Mouse (Mus musculus): ENCODE data around the gene Hmga1b. TPM values are rescaled to one million over a fixed set of nuclear protein-coding genes. Genes with fewer than 3 reads are reported as not detected.
"Not testable (repeated sequence)": the region's sequence is repeated elsewhere in the genome, so short reads cannot be mapped to it uniquely, and the experiment has no call there.

Hmga1b gene
- polyA plus RNA-seq, 1 experiment, result 1.9 TPM

DNA sequence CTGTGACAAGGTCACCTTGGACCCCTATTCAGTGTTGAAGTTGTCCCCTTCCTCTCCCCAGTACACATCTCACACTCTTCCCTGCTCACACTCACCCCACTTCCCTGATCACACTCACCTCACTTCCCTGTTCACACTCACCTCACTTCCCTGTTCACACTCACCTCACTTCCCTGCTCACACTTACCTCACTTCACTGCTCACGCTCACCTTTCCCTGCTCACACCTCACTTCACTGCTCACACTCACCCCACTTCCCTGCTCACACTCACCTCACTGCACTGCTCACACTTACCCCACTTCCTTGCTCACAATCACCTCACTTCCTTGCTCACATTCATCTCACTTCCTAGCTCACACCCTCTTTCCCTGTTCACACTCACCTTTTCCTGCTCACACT, 31.2 kb upstream of the Hmga1b start:
- 92% methylated on average over 1 of the region's 1 CpGs for WGBS
- DNase-seq (ENCODE audit: low read depth, low spot score), result no peak

DNA sequence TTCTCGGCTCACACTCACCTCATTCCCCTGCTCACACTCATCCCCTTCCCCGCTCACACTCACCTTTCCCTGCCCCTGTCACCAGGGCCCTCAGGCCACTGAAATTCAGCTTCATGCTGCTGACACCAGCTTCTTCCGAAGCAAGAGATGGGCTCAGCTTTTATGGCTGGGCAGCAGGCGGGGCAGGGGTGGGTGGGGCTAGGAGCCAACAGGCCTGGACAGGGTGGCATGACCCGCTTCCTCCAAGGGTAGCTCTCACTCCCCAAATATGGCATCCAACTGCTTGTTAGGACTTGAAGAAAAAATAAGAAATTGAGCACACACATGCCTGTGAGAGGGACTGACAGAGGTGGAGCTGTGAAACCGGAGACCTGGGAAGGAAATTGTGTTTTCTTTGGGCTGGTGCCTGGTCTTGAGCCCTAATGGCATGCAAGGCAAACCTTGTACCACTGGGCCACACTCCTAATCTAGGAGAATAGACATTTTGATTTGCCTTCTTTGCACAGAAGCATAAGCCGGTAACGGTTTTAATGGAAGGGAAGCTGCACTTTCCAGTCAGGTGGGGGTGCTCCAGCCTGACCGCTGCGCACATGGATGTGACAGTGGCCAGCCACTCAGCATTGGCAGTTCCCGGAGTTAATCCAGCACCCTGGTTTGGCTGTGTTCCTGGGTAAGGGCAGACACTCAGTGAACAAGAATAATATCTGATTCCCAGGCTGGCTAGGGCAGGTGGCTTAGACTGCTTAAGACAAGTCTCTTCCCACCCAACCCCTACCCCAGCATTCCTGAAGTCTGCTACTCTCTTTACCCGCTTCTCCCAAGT, 30.5 kb upstream of the Hmga1b start, which contains the start of gene Cbr2:
Cbr2 (minus strand) TSS at position 257 of the 823 bp plus-strand sequence.
- 61% methylated on average over 12 of the region's 12 CpGs for WGBS
- DNase-seq (ENCODE audit: low read depth, low spot score), result no peak

GRCm38 (mm10) chr11:120733521-120733920, 29.1 kb upstream of the Hmga1b start:
- 18% methylated on average over 6 of the region's 6 CpGs for WGBS

DNA sequence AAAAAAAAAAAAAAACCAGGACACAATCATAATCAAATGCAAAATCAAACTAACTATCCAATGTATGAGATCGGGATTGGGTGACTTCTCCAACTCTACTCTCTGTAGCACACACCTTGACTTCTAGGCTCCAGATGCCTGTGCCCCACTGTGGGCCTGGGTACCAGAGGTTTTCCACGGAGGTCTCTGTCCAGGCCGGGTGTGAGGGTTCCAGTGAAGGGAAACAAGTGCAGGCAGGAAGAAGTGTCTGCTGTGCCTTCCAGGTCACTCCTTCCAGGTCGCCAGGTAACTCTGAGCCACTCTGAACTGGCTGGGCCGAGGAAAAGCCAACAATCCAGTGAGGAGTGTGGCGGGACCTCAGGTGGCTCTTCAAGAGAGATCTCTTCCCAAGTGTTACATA, 26.2 kb upstream of the Hmga1b start:
- no peak for DNase-seq (ENCODE audit: low read depth, low spot score)
- 78% methylated on average over 6 of the region's 6 CpGs for WGBS

More at GRCm38 (mm10) chr11:120733521-120733920, 29.1 kb upstream of the Hmga1b start:
- peak; percentile 72 for DNase-seq (ENCODE audit: low read depth, low spot score)

- no peak for DNase-seq (ENCODE audit: low read depth, low spot score)
- WGBS, result 84% methylated on average over 5 of the region's 5 CpGs
Measured at GRCm38 (mm10) chr11:120740981-120741380, 21.6 kb upstream of the Hmga1b start.

GRCm38 (mm10) chr11:120744121-120744701, 18.4 kb upstream of the Hmga1b start:
- WGBS, result 33% methylated on average over 7 of the region's 7 CpGs
- no peak for DNase-seq (ENCODE audit: low read depth, low spot score)

- DNase-seq (ENCODE audit: low read depth, low spot score), result no peak
- WGBS, result 19% methylated on average over 4 of the region's 4 CpGs
Measured at GRCm38 (mm10) chr11:120747974-120748373, 14.6 kb upstream of the Hmga1b start.

DNA sequence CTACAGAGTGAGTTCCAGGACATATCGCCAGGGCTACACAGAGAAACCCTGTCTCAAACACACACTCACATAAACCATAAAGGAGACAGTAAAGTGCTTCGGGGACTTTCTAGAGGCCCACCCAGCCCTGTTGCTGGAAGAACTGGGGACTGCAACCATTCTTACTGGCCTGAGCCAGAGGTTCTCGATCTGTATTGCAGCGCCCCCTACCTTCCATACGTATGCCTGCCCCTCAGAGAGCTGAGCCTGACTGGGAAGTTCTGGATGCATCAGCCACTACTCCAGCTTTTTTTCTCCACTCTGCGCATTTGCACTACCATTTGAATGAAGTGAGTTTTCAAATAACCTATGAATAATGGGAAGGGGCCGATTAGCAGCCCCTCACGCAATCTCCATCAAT, 13.2 kb upstream of the Hmga1b start:
- DNase-seq (ENCODE audit: low read depth, low spot score), result no peak
- 67% methylated on average over 8 of the region's 8 CpGs for WGBS

DNA sequence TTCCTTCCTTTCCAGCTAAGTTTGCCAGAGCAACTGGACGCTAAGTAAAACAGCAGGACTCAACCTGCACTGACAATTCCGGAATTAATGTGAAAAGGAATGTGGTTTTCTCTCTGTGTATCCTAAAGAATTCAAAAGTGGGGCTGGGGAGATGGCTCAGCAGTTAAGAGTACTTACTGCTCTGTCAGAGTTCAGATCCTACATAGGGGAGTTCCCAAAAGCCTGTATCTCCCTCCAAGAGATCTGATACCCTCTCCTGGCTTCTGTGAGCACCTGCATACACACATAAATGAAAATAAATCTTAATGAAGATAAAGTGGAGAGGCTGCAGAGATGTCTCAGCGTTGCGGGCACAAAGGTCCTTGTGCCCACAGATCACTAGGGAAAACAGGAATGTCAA, 11.0 kb upstream of the Hmga1b start:
- DNase-seq (ENCODE audit: low read depth, low spot score), result no peak
- 61% methylated on average over 4 of the region's 4 CpGs for WGBS

- DNase-seq (ENCODE audit: low read depth, low spot score), result no peak
- WGBS, result 82% methylated on average over 9 of the region's 9 CpGs
Measured at GRCm38 (mm10) chr11:120760236-120760635, 2.4 kb upstream of the Hmga1b start.

DNA sequence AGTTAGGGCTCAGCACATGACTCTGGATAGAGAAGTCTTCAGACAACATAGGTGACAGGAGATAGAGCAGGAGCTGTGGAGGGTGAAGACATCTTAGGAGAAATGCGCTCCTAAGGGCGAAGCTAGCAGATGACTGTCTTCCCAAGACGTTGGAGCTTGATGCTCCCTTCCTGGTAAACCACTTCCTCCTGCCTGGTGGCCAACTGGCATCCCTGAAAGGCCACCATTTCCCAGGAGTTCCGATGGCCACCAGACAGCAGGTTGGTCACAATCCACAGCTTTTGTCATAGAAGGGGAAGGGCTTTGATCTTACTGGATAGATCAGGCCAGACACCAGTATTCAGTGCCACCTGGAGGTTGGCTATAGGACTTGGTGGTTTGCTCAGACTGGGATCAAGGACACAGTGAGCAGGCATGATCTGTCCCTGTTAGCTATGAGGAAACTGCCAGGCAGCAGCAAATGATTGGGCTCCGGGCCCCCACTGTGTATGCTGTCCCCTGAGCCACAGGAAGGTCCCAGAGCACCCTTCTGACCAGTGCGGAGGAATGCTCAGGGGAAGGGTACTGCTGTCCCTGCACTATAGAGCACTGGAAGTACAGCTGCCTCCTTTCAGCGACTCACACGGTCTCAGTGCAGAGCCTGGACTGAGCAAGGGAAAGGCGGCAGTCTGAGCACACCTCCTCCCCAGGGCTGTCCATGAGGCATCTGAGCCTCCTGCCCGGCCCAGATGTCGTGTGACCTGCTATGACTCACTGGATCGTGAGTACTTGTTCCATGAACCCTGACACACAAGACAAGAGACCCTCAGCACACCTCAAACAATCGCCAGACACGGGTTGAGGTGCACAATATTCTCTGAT, 553 bp upstream of the Hmga1b start:
- DNase-seq (ENCODE audit: low read depth, low spot score), result no peak
- 45% methylated on average over 14 of the region's 14 CpGs for WGBS

- not testable (repeated sequence) for DNase-seq (ENCODE audit: low read depth, low spot score)
- 12% methylated on average over 11 of the region's 23 CpGs for WGBS
Measured at GRCm38 (mm10) chr11:120763121-120763999, 766 bp downstream of the Hmga1b start.

- not testable (repeated sequence) for DNase-seq (ENCODE audit: low read depth, low spot score)
- WGBS, result 85% methylated on average over 5 of the region's 7 CpGs
Measured at GRCm38 (mm10) chr11:120767023-120767422, 4.4 kb downstream of the Hmga1b start.

GRCm38 (mm10) chr11:120768206-120768605, 5.6 kb downstream of the Hmga1b start:
- 29% methylated on average over 1 of the region's 1 CpGs for WGBS
- peak; percentile 72 for DNase-seq (ENCODE audit: low read depth, low spot score)

DNA sequence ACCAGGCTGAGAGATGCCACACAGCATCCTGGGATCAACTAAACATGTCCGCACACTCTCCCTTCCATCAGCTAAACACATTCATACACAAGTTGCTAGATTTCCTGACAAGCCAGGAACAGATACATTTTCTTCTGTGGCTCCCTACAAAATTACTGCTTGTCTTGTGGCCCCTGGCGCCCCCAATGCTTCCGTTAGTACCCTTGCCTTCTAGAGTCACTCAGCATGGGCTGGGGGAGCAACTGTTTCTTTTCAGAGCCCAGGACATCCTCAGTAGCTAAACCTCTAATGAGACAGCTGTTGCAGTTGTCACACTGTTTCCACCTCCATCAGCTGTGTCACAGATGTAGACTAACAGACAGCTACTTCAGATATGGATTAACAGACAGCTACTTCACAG, 10.2 kb downstream of the Hmga1b start:
- WGBS, result 95% methylated on average over 3 of the region's 3 CpGs

DNA sequence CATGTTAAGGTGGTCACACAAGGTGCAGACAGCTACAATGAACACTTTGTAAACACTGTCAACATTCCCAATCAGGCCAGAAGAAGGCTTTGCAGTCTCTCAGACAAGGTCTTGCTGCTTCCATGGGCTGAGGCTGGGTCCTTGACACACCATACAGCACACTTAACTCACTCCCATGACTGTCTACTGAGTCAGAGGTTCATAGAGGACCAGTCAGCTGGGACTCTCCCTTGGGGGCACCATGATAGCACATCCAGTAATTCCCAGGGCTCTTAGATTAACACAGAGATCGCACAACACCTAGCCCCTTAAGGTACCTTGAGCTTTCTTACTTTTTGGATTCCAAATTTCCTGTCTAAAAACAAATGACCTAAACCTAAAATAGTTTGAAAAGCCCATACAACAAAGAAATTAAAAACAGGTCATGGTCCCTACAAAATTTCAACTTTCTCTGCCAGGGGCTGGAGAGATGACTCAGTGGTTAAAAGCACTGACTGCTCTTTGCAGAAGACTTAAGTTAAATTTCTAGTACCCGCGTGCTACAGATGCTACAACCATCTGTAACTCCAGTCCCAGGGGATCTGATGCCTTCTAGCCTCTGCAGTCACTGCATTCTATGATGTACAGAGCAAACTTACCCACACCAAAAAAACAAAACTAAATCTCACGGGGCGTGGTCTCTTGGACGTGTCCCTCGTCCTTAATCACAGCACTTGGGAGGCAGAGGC, 11.0 kb downstream of the Hmga1b start:
- 84% methylated on average over 7 of the region's 7 CpGs for WGBS
- DNase-seq (ENCODE audit: low read depth, low spot score), result no peak

More for the DNA sequence above, 10.2 kb downstream of the Hmga1b start:
- no peak for DNase-seq (ENCODE audit: low read depth, low spot score)

GRCm38 (mm10) chr11:120775774-120776469, 13.3 kb downstream of the Hmga1b start:
- 12% methylated on average over 15 of the region's 15 CpGs for WGBS
- peak; percentile 89 for DNase-seq (ENCODE audit: low read depth, low spot score)

DNA sequence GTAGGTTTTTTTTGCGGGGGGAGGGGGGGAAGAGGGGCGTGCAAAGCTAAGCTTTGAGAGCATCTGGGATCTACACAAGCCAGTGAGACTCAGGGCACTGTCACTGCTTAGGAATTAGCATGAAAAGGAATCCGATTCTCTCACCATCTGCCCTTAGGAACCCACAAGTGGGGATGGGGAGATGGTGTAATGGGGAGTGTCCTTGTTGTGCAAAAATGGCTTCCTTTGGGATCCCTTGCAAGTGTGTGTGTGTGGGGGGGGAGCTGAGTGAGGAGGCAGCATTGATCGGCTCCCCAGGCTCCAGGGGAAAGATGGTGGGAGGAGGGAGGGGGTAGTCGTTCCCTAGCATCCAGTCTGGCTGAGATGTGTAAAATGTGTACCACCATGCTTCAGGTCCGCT, 14.5 kb downstream of the Hmga1b start:
- no peak for DNase-seq (ENCODE audit: low read depth, low spot score)
- 38% methylated on average over 6 of the region's 6 CpGs for WGBS

Data from large intestine, adult 2 months (tissue).